Mouse (Mus musculus) ovary, postnatal 36 days (tissue): Measurements from ENCODE around the gene Poldip3.

Experiments
- DNase-seq: peaks from one replicate; pipeline ENCODE4 v3.0.0; 2022; ENCODE audit warnings: low spot score, mixed read lengths

Poldip3 gene

DNA sequence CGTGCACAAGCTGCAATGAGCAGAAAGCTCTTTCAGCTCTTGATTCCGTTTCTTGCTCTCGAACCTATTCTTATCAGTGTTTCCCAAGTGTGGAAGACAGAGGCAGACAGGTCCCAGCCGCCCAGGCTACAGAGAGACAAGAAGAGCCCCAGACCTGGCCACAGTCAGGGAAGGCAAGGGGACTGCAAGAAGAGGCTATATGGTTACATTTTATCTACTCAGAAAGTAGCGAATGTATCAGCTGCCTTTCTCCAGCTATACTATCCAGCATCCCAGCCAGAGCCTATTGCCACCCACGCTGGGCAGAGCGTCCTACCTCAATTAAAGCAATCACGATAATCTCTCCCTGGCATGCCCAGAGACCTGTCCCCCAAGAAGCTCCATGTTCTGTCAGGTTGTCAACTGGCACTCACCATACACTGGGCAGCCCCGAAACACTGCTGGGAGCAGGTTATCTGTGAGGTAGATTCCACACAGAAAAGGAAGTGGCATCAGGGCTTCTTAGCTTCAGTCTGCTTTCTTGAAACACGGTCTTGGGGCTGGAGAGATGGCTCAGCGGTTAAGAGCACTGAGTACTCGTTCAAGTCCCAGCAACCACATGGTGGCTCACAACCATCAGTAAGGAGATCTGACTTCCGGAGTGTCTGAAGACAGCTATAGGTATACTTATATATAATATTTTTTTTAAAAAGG, 62.4 kb downstream of the Poldip3 start:
- DNase-seq: no peak

DNA sequence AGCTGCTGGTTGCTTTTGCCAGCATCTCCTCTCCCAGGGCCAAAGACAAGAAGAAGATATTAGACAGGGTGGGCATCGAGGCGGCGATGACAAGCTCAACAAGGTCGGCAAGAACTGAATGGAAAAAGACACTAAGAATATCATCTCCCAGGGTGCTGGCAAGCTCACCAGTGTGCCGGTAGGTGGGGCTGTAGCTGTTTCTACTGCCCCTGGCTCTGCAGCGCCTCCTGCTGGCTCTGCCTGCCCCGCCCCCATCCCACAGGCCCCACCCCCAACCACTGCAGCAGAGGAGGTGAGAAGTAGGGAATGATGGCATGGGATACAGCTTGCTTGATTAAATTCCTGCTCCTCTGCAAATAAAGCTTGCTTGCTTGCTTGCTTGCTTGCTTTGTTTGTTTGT, 63.3 kb downstream of the Poldip3 start:
- peak; percentile 40 for DNase-seq

DNA sequence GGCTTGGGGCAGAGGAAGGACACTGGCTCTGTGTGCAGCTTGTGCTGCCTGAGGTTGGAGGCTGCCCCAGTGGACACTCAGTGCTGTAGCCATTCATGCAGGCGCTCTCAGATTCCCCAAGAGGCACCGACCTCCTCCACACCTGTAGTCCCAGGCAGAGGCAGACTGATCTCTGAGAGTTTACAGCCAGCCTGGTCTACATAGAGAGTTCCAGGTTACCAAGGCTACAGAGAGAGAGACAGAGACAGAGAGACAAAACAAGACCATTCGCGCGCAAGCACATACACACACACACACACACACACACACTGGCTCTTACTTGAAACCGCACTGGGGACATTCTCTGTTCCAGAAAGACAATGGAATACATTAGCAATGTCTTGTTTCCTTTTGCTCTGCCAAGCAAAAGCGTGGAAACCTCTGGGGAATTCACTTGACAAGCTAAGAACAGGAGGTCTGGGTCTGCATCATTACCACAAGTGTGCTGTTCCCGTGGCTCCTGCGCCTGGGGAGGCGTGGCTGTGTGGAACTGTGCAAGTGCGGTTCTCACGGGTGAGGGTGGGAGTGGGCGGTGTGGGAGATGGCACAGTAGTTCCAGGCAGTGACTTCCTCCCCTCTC, 65.1 kb downstream of the Poldip3 start:
- DNase-seq: no peak

DNA sequence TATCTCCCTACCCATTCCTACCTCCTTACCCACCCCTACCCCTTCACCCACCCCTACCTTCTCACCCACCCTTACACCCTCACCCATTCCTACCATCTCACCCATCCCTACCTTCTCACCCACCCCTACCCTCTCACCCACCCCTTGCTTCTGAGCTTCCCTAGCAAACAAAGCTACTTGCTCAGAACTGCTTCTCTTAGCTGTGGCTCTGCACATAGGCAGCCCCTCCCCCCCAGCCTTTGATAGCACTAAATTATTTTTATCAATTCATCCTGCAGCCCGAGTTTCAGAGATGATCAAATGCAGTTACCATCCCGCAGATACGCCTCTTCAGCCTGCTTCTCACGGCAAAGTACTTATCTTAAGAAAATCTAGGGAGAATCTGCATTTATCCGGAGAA, 65.7 kb downstream of the Poldip3 start:
- no peak for DNase-seq
